Mouse (Mus musculus) activated CD4-positive, CD25-positive, alpha-beta regulatory T cell, adult 4 months (primary cell): Measurements from ENCODE around the gene Wdfy4. TPM values are rescaled to one million over a fixed set of nuclear protein-coding genes. Genes with fewer than 3 reads are reported as not detected.

Experiments used
- ATAC-seq: one replicate; pipeline ENCODE4 v1.8.0; 2017
- polyA plus RNA-seq, 2 experiments: library from polyadenylated mRNA; unstranded; fragments of 100-300 nt; shearing (Covaris generic); gene quantifications; one replicate each; pipeline ENCODE4 v1.2.1; 2017

The Wdfy4 gene
- polyA plus RNA-seq, 2 experiments from 2014 or later, result 0.84 TPM; not detected in 1

DNA sequence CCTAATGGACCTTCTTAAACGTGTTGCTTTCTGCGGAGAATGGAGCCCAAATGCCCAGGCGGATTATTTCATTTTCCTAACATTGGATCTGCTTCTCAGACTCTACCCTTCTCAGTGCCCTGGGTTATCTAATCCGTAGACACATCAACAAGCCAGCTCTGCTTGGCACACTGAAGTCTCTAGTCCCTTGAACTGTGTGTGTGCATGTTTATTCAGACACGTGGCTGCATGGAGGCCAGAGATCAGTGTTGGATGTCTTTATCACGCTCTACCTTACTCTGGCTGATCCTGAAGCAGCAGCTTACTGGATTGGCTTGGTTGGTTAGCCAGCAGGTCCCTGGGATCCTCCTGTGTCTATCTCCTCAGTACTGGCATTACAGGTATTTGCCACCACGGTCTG is 113.0 kb downstream of the Wdfy4 start:
- no peak for ATAC-seq

DNA sequence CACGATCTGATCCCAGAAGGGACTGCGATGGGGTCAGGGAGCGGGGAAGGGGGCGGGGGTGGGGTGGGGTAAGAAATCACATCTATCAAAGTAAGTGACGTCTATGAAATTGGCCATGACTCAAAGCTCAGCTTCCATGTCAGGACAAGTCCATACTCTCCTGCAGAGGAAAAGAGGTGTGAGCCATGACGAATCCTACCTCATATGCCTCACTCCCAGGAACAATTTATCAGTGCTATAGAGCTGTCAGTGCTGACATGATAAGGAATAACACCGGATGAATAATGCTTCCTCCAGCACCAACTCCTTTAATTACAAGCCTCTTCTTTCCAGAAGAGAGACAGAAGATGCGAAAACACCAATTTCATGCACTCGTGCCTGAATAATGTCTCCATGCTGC is 117.6 kb downstream of the Wdfy4 start:
- ATAC-seq, result no peak

DNA sequence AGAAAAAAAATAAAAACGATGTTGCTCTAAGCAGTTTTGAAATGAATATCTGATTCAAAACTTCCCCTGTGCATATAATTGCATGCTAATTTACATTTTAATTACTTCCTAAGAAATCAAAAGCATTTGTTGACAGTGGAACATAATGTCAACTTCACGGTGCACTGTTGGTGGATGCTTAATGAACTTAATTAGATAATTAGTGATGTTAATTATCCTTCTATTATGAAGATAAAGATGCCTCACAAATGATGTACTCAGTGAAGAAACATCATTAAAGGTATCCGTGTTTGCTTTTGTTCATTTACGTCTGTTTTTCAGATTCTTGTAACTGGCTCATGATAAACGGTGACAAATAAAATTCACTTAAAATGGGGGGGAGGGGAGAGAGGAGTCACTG is 122.3 kb downstream of the Wdfy4 start:
- ATAC-seq, result no peak

DNA sequence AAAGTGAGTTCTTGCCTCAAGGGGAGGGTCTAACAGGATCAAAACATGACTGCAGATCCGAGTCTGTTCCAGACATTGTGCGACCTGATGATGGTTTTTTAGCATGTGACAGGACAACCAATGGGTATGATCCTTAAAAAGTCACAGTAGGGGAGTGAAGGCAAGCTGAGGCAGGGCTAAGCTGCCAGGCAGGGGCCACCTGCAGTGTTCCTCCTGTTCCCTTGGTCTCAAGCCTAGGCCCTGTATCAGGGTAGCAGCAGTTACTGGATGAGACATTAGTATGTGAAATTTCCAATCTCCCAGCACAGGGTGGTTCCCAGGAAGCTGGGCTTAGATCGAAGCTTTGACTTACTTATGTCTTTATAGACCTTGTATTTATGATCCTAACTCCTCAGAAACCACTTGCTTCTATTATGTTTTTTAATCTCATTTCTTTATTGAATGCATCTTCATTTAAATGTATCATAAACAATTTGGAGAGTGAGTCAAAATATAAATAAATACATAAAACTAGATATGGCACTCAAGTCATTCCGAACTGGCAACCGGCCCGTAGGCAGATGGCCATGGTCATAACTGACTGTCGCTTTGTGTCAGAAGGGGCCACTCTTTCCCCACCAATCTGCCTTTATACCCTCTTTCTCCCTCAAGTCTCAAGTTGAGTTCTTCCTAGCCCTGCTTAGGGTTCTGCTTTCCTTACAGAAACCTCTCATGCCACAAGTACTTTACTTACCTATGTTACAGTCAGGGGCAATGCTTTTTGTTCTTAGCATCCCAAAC is 126.2 kb downstream of the Wdfy4 start:
- no peak for ATAC-seq

DNA sequence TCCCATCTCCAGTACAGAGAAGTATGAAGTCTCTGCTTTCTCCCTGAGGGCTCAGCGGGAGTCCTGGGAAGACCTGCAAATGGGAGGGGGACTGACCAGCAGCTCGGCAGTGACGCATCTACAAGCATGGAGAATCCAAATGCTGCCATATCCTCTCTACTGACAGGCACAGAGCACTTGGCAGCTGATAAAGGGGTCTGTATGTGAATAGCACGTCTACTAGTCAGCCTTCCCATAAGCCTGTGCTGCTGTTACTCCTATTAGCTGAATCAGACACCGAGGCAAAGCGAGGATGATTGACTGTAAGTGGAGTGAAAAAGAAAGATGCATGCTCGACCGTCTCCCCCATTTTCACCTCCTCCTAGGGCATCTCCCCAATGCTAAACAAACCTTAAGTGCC is 131.9 kb downstream of the Wdfy4 start:
- no peak for ATAC-seq

DNA sequence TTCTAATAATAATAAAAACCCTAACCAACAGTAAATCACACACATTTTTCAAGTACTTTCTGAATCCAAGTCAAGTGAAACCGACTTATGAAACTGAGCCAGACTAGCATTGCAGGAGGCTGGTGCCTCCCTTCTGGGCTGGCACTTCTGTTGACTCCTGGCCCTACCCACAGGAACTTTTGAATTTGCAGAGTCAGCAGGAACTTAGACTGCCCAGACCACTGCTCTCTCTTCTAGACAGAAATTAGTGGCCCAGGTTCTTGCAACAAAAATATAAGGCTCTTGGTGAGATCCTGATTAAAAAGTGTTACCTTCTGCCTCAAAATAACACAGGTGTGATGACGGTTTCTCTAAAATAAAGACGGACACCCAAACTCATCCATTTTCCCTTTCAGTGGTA is 140.1 kb downstream of the Wdfy4 start:
- ATAC-seq, result no peak

DNA sequence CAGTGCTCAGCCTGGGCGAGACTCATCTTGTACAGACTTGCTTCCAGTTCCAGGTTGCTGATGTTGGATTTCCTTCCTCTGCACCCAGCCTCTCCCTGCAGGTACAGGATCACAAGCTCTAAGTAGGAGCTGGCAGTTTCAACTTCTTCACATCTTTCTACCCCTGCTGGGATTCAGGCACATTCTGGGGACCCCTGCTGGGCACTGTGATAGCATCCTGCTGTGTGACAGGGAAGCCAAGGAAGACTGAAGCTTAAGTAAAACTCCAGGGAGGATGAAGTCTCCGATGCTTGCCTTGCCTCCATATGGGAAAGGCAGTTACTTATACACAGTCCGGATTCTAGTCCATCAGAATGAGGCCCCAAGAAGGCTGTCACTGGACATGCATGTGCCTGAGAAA is 148.5 kb downstream of the Wdfy4 start:
- no peak for ATAC-seq

DNA sequence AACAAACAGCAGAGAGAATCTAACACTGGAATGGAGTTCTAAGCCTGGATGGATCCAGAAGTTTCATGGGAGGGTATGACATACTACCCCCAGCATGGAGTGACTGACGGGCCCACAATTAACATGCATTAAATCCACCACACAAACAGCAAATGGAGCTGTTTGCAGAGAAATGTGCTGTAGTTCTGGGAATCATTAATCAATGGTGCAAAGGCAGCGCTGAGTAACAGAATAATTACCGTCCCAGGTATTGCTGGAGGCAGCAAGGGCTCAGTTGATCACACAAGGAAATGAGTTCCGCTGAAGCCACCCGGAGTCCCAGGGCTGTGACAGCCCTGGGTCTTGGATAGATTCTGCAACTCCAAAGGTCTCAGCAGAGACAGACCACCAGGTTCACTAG is 149.9 kb downstream of the Wdfy4 start:
- ATAC-seq, result no peak

DNA sequence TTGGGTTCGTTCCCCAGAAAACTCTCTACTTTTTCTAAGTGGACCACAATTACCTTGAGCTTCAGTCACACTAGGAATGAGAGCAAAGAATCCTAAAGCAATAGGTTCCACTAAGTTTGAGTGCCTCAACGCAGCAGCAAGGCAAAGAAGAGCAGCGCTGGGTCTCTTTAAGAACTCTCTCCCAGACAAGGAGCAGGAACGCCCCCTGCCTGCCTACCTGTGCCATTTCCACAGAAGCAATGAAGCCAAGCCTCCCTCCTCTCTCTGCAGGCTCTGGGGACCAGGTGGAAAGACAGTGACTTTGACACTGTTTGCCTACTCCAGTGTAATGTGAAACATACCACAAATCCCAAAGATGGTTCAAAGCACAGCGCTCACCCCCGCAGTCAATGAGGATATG is 151.9 kb downstream of the Wdfy4 start:
- no peak for ATAC-seq

DNA sequence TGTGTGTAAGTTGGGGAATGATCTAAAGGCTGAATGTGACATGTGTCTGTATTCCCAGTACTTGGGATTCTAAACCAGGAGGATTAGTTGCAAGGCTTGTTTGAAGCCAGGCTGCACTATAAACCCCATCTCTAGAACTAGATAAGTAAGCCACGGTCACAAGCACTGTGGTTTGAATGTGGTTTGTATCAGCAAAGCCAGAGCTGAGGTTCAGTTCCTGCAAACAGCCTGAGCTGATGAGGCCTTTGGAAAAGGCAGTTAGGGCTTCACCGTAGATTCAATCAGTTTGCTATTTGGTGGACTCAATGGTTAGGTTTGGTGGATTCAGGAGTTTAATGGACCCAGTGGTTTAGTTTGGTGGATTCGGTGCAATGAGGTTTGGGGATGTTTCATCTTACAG is 154.5 kb downstream of the Wdfy4 start:
- no peak for ATAC-seq

DNA sequence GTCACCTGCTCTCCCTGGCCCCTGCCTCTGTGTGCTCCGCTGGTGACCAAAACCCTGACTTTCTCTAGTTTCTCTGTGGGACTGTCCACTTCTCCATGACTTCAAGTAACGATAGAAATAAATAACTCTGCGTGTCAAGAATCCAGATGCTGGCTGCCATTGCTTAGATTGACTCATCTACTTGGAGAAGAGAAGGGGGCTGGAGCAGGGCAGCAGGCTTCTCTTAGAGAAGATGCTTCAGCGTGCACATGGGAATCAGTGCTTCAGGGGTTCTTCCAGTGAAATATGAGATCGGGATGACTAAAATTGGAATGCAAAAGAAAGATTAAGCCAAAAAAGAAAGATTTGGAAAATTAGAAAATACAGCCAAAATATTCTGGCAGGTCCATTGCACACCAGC is 165.7 kb downstream of the Wdfy4 start:
- no peak for ATAC-seq

DNA sequence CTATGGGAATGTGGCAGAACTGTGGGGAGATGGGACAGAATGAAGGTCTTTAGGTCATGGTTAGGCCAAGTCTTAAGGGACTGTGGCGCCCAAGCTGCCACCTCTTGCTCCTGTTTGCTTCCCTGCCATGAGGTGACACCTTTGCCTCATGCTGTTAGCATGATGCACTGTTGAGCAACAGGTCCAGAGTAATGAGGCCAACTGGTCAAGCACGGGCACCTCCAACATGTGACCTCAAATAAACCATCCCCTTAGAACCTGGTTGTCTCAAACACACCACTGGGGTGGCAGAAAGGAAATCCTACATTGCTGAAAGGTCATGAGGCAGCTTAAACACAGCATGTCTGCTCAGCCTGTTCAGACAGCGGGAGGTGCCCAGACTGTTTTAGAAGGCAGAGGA is 166.3 kb downstream of the Wdfy4 start:
- no peak for ATAC-seq

DNA sequence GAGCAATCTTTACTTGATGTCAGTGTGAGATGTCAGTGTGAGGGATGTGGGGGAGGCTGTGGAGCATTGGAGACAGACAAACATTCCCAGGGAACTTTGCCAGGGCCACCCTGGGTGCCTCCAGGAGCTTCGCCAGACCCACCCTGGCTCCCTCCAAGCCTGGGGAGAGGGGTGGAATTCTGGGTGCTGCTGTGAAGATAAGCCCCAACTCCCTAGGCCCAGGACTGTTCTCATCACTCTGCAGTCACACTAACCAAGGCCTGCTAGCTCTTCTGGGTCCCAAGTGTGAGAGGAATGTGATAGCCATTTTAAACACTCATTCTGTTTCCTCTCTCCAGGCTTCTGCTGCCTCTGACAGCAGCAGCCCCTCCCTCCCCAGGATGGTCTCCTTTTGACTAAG is 177.7 kb downstream of the Wdfy4 start:
- no peak for ATAC-seq

DNA sequence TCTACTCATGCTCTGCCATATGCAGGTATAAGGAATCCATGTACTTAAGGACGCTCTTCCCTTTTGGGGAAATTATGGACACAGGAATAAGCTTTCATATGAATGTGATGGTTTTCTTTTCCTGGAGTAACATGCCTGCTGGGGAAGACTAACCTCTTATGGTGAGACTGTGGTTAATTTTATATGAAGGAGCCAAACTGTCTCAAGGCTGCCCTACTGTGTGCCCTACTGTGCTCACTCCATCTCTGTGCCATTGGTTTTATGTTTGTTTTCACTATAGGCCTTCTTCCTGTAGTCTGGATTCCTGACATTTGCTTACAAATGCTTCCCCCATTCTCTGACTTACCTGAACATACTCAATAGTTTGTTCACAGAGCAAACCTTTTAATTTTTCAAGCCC is 180.2 kb downstream of the Wdfy4 start:
- ATAC-seq, result no peak

DNA sequence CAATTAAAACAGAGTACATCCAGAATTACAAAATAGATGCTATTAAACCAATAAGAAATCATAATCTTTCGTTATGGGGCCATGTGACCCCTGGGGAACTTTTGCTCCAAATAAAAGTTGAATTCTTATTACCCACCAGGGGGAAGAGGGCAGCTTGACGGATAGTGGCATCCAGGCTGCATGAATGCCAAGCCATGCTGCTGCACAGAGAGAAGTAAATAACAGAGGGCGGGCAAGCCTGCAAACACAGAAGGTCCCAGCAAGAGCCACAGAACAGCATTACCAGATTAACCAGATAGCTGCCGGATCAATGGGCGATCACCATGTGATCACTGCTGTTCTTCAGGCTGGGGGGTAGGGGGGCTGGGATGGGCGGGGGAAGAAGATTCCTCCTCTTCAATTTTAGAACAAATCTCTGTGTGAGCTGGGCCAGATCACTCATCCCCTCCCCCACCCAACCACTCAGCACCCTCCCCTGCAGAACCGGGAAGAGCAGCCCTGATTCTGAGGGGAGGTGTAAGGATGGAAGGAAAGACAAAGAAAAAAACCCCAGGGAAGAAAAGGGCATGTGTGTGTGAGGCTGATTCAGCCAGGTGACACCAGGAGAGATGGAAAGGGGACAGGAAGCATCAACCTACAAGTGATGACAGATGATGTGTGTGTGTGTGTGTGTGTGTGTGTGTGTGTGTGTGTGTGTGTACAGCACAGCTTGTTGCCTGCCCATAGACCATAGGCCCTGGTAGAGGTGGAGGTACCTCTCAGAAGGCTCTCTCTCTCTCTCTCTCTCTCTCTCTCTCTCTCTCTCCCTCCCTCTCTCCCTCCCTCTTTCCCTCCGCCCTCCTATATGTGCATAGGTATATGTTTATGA is 185.0 kb downstream of the Wdfy4 start:
- no peak for ATAC-seq

DNA sequence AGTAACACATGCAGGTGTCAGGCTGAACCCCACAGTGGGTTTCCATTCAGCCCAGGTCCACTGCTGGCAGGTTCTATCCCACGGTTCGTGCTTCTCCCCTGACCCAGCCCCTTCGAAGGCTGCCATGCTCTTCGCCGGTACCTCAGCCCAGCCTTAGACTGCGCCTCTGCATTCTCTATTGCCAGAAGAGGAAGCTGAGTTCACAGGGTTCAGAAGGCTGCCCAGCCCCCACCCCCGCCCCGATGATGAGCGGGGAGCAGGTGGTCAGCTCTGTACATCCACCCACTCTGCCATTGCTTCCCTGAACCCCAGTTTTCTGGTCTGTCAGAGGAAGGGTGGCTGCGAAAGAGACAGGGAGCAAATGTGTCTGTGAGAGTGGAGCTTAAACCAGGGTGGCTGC is 185.8 kb downstream of the Wdfy4 start:
- ATAC-seq, result no peak

DNA sequence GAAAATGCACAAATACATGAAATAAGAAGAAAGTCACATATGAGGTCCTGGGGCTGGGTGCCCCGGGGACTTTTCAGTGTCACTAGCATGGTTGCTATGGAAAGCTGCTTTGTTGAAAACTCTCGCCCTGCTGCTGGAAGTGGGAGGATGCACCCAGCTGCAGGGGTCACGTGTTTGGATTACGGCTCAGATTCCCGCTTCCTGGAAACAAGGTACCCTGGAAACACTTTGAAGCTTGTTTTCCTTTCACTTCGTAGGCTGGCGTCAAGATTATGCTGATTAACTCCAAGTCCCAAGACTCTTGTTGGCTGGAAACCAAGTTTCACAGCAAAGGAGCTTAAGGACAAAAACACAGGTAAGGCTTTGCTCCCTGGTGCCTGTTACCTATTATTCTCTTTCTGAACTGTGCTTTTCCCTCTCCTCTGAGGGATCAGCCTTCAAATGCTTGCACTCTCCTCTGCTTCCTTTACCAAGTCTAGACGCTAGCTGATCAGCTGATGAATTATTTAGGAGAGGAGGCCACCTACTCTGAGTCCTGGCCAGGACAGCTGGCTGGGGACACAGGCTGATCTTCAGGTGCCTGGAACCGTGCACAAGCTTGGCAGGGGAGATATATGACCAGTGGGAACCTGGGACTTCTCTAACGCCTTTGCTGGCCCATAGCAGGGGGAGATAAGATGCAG is 190.2 kb downstream of the Wdfy4 start:
- ATAC-seq, result no peak

DNA sequence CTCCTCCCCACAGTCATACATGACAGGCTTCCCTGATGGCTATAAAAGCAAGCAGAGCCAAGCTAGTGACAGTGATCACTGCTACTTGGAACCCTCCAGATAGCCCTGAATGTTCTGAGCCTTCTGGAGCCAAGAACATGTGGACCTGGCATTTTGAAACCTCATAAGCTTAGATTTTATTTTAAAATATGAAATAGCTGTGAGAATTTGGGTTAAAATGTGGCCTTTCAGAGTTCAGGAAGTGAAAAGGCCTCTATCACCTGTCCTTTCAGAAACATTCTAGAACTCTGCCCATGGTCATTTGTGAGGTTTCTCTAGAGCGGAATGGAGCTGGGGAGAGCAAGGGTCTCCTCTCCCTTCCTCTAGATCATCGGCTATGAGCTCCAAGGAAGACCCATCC is 194.2 kb downstream of the Wdfy4 start, which contains the start of gene Lrrc18:
Gene Lrrc18, plus strand, starts transcription at position 301 of the 400 bp plus-strand sequence.
- ATAC-seq, result no peak

DNA sequence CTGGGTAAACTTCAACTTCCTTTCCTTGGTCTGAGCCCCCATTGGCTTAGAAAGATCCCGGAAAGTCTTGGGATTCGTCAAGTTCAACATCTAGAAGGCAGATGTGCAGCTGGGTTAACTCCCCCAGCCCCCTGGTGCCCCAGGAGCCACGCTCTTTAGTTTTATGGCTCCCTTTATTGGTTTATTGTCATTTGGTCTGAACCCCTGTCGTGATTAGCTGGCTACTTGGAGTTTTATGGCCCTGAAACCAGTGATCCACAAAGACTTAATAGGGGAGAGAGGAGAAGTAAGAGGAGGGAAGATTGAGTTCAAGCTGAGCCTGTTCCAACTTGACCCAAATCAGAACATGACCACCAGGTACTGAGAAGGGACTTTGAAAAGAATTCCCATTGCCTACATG is 198.6 kb downstream of the Wdfy4 start:
- ATAC-seq, result no peak

DNA sequence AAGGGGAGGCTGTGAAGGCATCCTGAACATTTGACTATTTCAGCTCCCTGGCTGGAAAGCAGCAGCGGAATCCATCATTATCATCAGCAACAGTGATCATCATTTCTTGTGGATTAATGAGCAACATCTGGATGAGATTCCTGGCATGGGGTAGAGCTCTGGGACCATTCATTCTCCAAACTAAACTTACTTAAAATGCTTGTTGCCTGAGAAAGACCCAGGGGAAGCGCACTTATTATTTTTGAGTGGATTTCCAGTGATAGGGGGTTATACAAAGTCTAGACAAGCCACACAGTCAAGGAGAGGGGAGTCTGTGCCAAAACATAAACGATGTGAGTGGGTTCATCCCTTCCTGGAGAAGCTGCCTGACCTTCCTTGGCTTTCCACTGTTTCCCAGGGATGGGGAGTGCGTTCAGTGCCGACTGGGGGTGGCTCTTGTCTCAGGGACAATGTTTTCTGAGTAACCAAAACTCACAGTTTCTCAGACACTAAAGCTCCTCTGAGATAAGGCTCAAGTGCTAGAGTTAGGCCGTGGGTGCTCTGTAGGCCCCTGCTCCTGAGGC is 201.1 kb downstream of the Wdfy4 start:
- no peak for ATAC-seq

DNA sequence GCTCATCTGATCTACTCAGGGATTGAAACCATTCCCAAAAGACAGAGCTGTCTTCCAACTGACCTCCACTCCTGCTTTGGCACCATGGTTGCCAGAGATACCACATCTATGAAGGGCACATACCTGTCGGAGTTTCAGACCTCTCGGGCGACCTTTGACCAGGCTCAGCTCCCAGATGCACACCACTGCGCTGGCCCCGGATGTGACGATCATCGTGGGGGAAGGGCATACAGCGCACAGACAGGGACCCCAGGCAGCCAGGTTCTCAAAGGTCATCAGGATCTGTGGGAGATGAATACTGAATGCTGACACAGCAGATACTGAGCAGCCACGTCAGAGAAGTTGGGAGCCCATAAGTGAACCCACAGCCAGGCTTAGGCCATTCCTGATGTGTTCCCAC is 214.6 kb downstream of the Wdfy4 start:
- ATAC-seq, result no peak

DNA sequence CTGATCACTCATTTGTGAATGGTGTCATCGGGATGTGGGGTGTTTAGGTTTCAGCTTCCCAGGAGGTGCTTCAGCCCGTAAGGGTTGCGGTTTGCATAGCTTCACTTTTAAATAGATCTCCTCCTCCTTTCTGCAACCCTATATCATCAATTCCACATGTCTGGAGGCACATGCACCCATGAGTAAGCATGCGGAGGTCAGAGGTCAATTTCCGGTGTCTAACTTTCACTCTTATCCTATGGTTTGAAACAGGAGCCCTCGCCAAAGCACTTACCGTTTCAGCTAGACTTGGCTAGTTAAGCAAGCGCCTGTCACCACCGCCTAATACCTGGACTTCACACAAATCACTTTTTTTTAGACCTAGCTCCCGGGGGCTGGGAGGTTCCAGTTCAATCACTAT is 220.6 kb downstream of the Wdfy4 start:
- ATAC-seq, result no peak

DNA sequence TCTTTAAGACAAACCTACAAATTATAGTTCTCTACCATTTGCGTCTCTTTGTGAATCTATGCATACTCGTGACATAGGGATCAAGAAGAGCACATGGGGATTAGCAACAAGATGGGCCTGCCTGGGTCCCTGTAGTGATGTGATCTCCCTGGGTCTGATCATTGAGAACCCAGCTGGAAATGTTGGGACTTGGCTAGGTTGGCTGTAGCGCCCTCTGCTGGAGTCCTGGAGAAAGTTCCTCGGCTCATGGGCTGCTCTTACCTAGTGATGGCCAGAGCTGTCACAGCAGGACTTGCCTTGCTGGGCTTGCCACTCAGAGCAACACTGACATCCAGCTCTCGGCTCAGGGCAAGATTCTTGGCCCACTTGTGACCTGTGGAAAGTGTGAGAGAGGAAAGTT is 224.8 kb downstream of the Wdfy4 start:
- ATAC-seq, result no peak
